ENCODE assay signal across 9 mouse cellular contexts in the genomic region with DNA sequence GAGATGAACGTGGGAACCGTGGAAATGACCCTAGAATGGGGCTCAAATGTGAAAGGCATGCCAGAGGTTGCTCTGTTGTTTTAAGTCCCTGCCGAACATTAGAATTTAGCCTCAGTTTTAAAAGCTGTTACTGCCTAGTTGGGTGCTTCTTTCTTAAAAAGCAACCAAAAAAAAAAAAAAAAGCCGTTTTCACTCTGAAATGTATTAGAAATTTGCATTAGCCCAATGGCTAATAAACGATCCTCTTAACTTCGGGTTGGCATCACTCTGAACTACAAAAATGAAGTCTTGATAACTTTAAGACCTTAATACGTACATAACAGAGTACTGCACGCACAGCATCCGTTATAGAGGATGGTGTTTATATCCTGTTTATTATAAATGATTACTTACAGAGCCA. TPM values are rescaled to one million over a fixed set of nuclear protein-coding genes. Genes with fewer than 3 reads are reported as not detected.
DNase-seq lines count a peak whose midpoint lies in the region; ATAC-seq and TF ChIP-seq lines count a peak whose summit lies in the region.
"Had no signal": no experiment of that assay in that cellular context is flagged by ENCODE, and none has a peak within 500 bp of the region (broad histone marks: within the 10 kb centered on the region; RNA-seq: fewer than 3 reads in every experiment).

No protein-coding gene starts in this region.

- no peak for TF ChIP-seq CTCF in E14TG2a.4 (conservative IDR thresholded peaks at IDR 0.05; ENCODE audit: low read length)

- no peaks in the 10 kb centered on the region for H3K27me3 ChIP-seq in heart, embryonic 14.5 days (ENCODE audit: control insufficient read depth, insufficient read depth, low read length)
- H3K27me3 ChIP-seq in E14TG2a.4 (ENCODE audit: insufficient read depth, low read length) = peaks cover 39% of the 10 kb centered on the region
- no peaks in the 10 kb centered on the region for H3K27me3 ChIP-seq in hindbrain, embryonic 10.5 days (ENCODE audit: insufficient read depth, poor library complexity, severe bottlenecking)
- no peaks in the 10 kb centered on the region for H3K27me3 ChIP-seq in midbrain, embryonic 11.5 days (ENCODE audit: control insufficient read depth, insufficient read depth, low read length)
- H3K27me3 ChIP-seq: Patski had no signal

- H3K4me1 ChIP-seq in heart, embryonic 14.5 days (ENCODE audit: control insufficient read depth in 2 of 2, insufficient read depth in 2 of 2, low read length in 2 of 2) = peaks cover 0 to 10% of the 10 kb centered on the region in 2 experiments; a peak in 2 of 4 replicates
- H3K4me1 ChIP-seq in E14TG2a.4 (replicated peaks; ENCODE audit: low read depth, low read length) = peaks cover 15% of the 10 kb centered on the region
- H3K4me1 ChIP-seq in hindbrain, embryonic 10.5 days (replicated peaks) = peaks cover 23% of the 10 kb centered on the region
- peaks cover 15% of the 10 kb centered on the region for H3K4me1 ChIP-seq in midbrain, embryonic 11.5 days (ENCODE audit: control insufficient read depth, insufficient read depth, low read length)

- peak overlapping the region; percentile 66 to 80 for H3K4me3 ChIP-seq in heart, embryonic 14.5 days (ENCODE audit: control insufficient read depth in 1 of 2, insufficient read depth in 1 of 2, low read depth in 1 of 2, low read length in 2 of 2)
- peak overlapping the region; percentile 97 for H3K4me3 ChIP-seq in E14TG2a.4 (replicated peaks; ENCODE audit: low read length)
- peak overlapping the region; percentile 97 for H3K4me3 ChIP-seq in hindbrain, embryonic 10.5 days
- H3K4me3 ChIP-seq in midbrain, embryonic 11.5 days (ENCODE audit: low read depth, low read length) = peak overlapping the region; percentile 95

- H3K4me2 ChIP-seq in heart, embryonic 14.5 days (ENCODE audit: low read length) = peak overlapping the region; percentile 76
- H3K4me2 ChIP-seq in midbrain, embryonic 11.5 days = peak overlapping the region; percentile 89

- WGBS in heart, embryonic 14.5 days = 12% methylated on average over 9 of the region's 9 CpGs
- WGBS in hindbrain, embryonic 10.5 days = 12% methylated on average over 9 of the region's 9 CpGs
- WGBS in midbrain, embryonic 11.5 days = 10% methylated on average over 9 of the region's 9 CpGs

- H3K36me3 ChIP-seq in heart, embryonic 14.5 days (ENCODE audit: control insufficient read depth, insufficient read depth, low read length) = no peaks in the 10 kb centered on the region
- H3K36me3 ChIP-seq in E14TG2a.4 (ENCODE audit: insufficient read depth, low read length) = no peaks in the 10 kb centered on the region
- no peaks in the 10 kb centered on the region for H3K36me3 ChIP-seq in hindbrain, embryonic 10.5 days
- no peaks in the 10 kb centered on the region for H3K36me3 ChIP-seq in midbrain, embryonic 11.5 days (ENCODE audit: control insufficient read depth, insufficient read depth, low read length)

- DNase-seq in heart, adult 11 months = no peak
- DNase-seq in hindbrain, embryonic 10.5 days (ENCODE audit: low spot score) = no peak
- DNase-seq in midbrain, embryonic 11.5 days (ENCODE audit: low spot score, missing footprints) = no peak
- no peak for DNase-seq in urinary bladder, postnatal 4 days (ENCODE audit: low spot score in 2 of 2)
- DNase-seq in adrenal gland, adult 8-10 months = no peak
- DNase-seq in MN1 (ENCODE audit: low spot score) = no peak

- peak overlapping the region; percentile 91 for H3K9ac ChIP-seq in heart, embryonic 14.5 days (ENCODE audit: low read length)
- H3K9ac ChIP-seq in midbrain, embryonic 11.5 days (ENCODE audit: low read length) = peak overlapping the region; percentile 97

- no peaks in the 10 kb centered on the region for H3K9me3 ChIP-seq in heart, embryonic 14.5 days (ENCODE audit: control insufficient read depth, low read length)
- H3K9me3 ChIP-seq in E14TG2a.4 (ENCODE audit: low read length) = no peaks in the 10 kb centered on the region
- H3K9me3 ChIP-seq in hindbrain, embryonic 10.5 days = peaks cover 6% of the 10 kb centered on the region; the same call in 1 of the 2 replicates
- no peaks in the 10 kb centered on the region for H3K9me3 ChIP-seq in midbrain, embryonic 11.5 days (ENCODE audit: control insufficient read depth, low read length)

- peak overlapping the region; percentile 95 to 98 for H3K27ac ChIP-seq in heart, embryonic 14.5 days (replicated peaks in 1 of 2; ENCODE audit: control insufficient read depth in 1 of 2, insufficient read depth in 1 of 2, low read depth in 2 of 2, low read length in 2 of 2)
- peak overlapping the region; percentile 99 for H3K27ac ChIP-seq in hindbrain, embryonic 10.5 days
- H3K27ac ChIP-seq in midbrain, embryonic 11.5 days (ENCODE audit: low read depth, low read length) = peak overlapping the region; percentile 99

- ATAC-seq in heart, embryonic 14.5 days (ENCODE audit: insufficient number of reproducible peaks, insufficient read depth, low FRiP score, low read depth) = no peak
- ATAC-seq in midbrain, embryonic 11.5 days (ENCODE audit: low FRiP score) = no peak

RNA-seq across cellular contexts. Expression of gene Elf2, which starts 1.7 kb away (rescaled TPM):
- polyA plus RNA-seq in heart, embryonic 14.5 days (2014; fragmentation: Nextera tagmentation; extraction: Ambion mirVana) = 60.7 and 62.8 TPM in 2 replicates
- polyA plus RNA-seq in hindbrain, embryonic 10.5 days (2016; fragmentation: Nextera tagmentation; extraction: Ambion mirVana) = 35.4 and 40.5 TPM in 2 replicates
- 42.8 and 47.4 TPM in 2 replicates for polyA plus RNA-seq in midbrain, embryonic 11.5 days (2014; fragmentation: Nextera tagmentation; extraction: Ambion mirVana)
- total RNA-seq in adrenal gland, adult 8-10 months (2022) = 10 to 100 TPM; 57.5 to 93.6 (median 80.2) TPM

RNA-seq across cellular contexts. Expression of gene Mgarp, which starts 54.4 kb away (rescaled TPM):
- 7.7 and 8.6 TPM in 2 replicates for polyA plus RNA-seq in heart, embryonic 14.5 days (2014; fragmentation: Nextera tagmentation; extraction: Ambion mirVana)
- polyA plus RNA-seq in hindbrain, embryonic 10.5 days (2016; fragmentation: Nextera tagmentation; extraction: Ambion mirVana) = 7.5 and 11.8 TPM in 2 replicates
- polyA plus RNA-seq in midbrain, embryonic 11.5 days (2014; fragmentation: Nextera tagmentation; extraction: Ambion mirVana) = 22.5 and 26.9 TPM in 2 replicates
- total RNA-seq in adrenal gland, adult 8-10 months (2022) = 1,000 to 10,000 TPM in 3 of 4 experiments, 100 to 1,000 TPM in 1; 688 to 1,713 (median 1,219) TPM
